Mouse (Mus musculus) midbrain, embryonic 10.5 days (tissue): Measurements from ENCODE around the gene Vstm2b. TPM values are rescaled to one million over a fixed set of nuclear protein-coding genes. Genes with fewer than 3 reads are reported as not detected.

Experiments used
- DNase-seq: peaks from one replicate; pipeline ENCODE4 v3.0.0-alpha.2; 2017; ENCODE audit warnings: low spot score
- H3K27ac ChIP-seq: fragments of 300-500 bp; sonication (generic); replicated peaks from 2 replicates; pipeline ENCODE4 v1.5.1; 2016; ENCODE audit warnings: mild to moderate bottlenecking
- H3K27me3 ChIP-seq: fragments of 300-500 bp; sonication (generic); 2 replicates; pipeline ENCODE4 v1.6.1; 2016; ENCODE audit warnings: low read depth, mild to moderate bottlenecking; ENCODE audit not compliant: poor library complexity, severe bottlenecking
- H3K36me3 ChIP-seq: fragments of 300-500 bp; sonication (generic); 2 replicates; pipeline ENCODE4 v1.6.1; 2016; ENCODE audit warnings: mild to moderate bottlenecking, moderate library complexity
- H3K4me1 ChIP-seq: fragments of 300-500 bp; sonication (generic); 2 replicates; pipeline ENCODE4 v1.6.1; 2016
- H3K4me3 ChIP-seq: fragments of 300-500 bp; sonication (generic); 2 replicates; pipeline ENCODE4 v1.5.1; 2016; ENCODE audit warnings: mild to moderate bottlenecking, moderate library complexity
- H3K9me3 ChIP-seq: fragments of 300-500 bp; sonication (generic); replicated peaks from 2 replicates; pipeline ENCODE4 v1.6.1; 2016; ENCODE audit warnings: mild to moderate bottlenecking
- WGBS: fragments of 180-500 bp; shearing (Covaris S2); methylation state at CpG from one replicate; pipeline ENCODE4 v1.1.7; 2016; 5-methylcytosine and 5-hydroxymethylcytosine counted together
- polyA plus RNA-seq: library from polyadenylated mRNA; unstranded; fragments of >200 nt; fragmentation: Nextera tagmentation; extraction: Ambion mirVana; gene quantifications from 2 replicates; pipeline ENCODE4 v1.2.1, GENCODE M21; 2016

The Vstm2b gene
- polyA plus RNA-seq: 7.3 and 8.9 TPM in 2 replicates

DNA sequence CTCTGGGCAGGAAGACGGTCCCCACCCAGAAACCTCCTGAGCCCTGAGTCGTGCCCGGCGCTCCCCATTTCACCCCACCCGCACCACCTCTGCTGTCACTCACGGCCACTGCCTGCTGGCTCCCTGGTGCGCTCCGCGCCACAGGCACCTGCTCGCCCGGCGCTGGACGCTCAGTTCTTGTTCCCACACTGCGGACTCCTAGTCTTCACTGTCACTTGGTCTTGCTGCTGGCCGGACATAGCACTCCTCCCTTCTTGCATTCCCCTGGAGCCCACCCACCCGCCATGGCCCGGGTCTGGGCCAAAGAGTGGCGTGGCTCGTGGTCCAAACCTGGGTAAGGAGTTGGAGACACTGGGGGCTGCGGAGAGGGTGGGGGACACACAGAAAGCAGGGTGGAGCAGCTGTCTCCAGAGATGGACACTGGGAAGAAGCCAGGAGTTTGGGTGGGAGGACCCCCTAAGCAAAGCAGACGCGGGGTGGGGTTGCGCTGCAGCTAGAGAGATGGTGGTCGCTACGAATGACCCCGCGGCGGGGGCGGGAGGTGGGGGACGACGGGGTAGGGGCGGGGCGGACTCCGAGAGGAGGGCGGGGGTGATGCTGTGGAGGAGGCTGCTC is at the start of gene Vstm2b:
Vstm2b (plus strand) TSS at position 233 of the 615 bp plus-strand sequence.
- DNase-seq: peak; percentile 68
- peaks cover 48% of the 10 kb centered on the region for H3K4me1 ChIP-seq

GRCm38 (mm10) chr7:40856088-40856625 is 42.0 kb upstream of the Vstm2b start:
- no peak for DNase-seq
- H3K27ac ChIP-seq: no peak overlapping the region
- no peaks in the 10 kb centered on the region for H3K9me3 ChIP-seq
- H3K27me3 ChIP-seq: no peaks in the 10 kb centered on the region
- WGBS: 90% methylated on average over 7 of the region's 7 CpGs
- H3K4me3 ChIP-seq: no peak overlapping the region
- H3K4me1 ChIP-seq: no peaks in the 10 kb centered on the region
- H3K36me3 ChIP-seq: no peaks in the 10 kb centered on the region

More for the DNA sequence above, at the start of gene Vstm2b:
- Histone ChIP-seq H3K36me3 (no peaks in the 10 kb centered on the region), H3K4me3 (peak within 1 kb of the TSS; percentile 79), H3K9me3 (no peaks in the 10 kb centered on the region), H3K27me3 (peaks cover 75% of the 10 kb centered on the region), H3K27ac (peak within 1 kb of the TSS; percentile 88)
- under 1% methylated on average over 33 of the region's 35 CpGs for WGBS

GRCm38 (mm10) chr7:40873380-40873990 is 24.6 kb upstream of the Vstm2b start:
- WGBS: 49% methylated on average over 7 of the region's 7 CpGs
- Histone ChIP-seq H3K36me3 (no peaks in the 10 kb centered on the region), H3K4me1 (peaks cover 3% of the 10 kb centered on the region; the same call in 1 of the 2 replicates), H3K4me3 (no peak overlapping the region), H3K27ac (no peak overlapping the region), H3K27me3 (no peaks in the 10 kb centered on the region), H3K9me3 (no peaks in the 10 kb centered on the region)
- DNase-seq: no peak

DNA sequence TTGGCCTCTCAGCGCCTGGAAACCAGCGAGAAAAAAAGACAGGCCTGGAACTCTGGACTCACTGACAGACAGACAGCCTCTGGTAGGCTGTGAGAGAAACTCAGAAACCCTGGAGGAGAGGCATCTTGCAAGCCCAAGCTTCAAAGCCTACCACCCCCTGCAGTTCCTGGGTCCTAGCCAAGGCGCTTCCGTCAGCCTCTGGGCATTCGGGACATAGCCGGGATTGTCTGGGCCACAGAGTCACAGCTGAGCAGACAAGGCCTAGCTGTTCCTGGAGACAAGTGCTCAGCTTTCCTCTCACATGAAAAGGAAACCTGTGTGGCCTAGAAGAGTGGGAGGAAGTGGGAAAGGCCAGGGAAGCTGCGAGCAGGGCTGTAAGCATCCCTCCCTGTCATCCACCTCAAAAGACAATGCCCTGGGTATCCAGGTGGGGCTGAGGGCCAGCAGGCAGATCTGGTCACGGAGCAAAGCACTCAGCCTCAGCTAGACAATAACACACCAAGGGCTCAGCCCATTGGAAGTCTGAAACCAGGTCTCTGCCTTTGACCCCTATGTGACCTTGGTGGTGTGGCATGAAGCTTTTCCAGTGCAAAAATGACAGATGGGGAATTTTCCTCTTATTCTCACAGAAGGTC is 13.2 kb upstream of the Vstm2b start:
- DNase-seq: no peak

GRCm38 (mm10) chr7:40888358-40888757 is 9.8 kb upstream of the Vstm2b start:
- no peak for DNase-seq
- H3K27me3 ChIP-seq: no peaks in the 10 kb centered on the region
- 94% methylated on average over 3 of the region's 3 CpGs for WGBS
- H3K27ac ChIP-seq: no peak overlapping the region
- H3K36me3 ChIP-seq: no peaks in the 10 kb centered on the region
- H3K4me1 ChIP-seq: peaks cover 5% of the 10 kb centered on the region
- H3K4me3 ChIP-seq: no peak overlapping the region
- no peaks in the 10 kb centered on the region for H3K9me3 ChIP-seq

More for the DNA sequence above, 13.2 kb upstream of the Vstm2b start:
- 60% methylated on average over 8 of the region's 8 CpGs for WGBS
- no peak overlapping the region for H3K4me3 ChIP-seq
- H3K27me3 ChIP-seq: no peaks in the 10 kb centered on the region
- H3K36me3 ChIP-seq: no peaks in the 10 kb centered on the region
- H3K4me1 ChIP-seq: peaks cover 5% of the 10 kb centered on the region
- H3K27ac ChIP-seq: no peak overlapping the region
- no peaks in the 10 kb centered on the region for H3K9me3 ChIP-seq

DNA sequence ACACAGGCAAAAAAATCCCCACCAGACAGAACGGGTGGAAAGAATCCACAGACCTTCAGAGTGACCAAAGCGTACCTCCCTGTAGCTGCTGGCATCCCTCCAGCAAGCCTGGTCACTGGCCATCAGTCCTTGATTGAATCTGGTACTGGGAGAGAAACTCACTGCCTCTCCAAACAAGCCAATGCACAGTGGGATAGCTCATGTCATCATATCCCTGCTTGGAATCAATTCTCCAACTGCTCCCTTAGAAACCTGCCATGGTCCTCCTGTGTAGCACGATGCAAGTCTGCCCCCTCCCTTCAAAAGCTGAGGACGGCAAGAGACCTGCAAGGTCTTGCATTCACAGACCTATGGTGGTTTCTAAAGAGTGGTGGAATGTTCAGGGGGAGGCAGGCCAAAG is 1.2 kb upstream of the Vstm2b start:
- no peak for DNase-seq
- H3K27me3 ChIP-seq: peaks cover 62% of the 10 kb centered on the region
- WGBS: 69% methylated on average over 4 of the region's 4 CpGs

GRCm38 (mm10) chr7:40898711-40899375 is 715 bp downstream of the Vstm2b start:
- Histone ChIP-seq H3K27me3 (peaks cover 81% of the 10 kb centered on the region), H3K27ac (peak overlapping the region; percentile 88), H3K4me3 (peak overlapping the region; percentile 79), H3K9me3 (no peaks in the 10 kb centered on the region), H3K4me1 (peaks cover 48% of the 10 kb centered on the region), H3K36me3 (no peaks in the 10 kb centered on the region)
- DNase-seq: peak; percentile 70
- WGBS: under 1% methylated on average over 70 of the region's 70 CpGs

More for the DNA sequence above, 1.2 kb upstream of the Vstm2b start:
- H3K4me3 ChIP-seq: no peak overlapping the region
- peaks cover 40% of the 10 kb centered on the region for H3K4me1 ChIP-seq
- H3K36me3 ChIP-seq: no peaks in the 10 kb centered on the region
- H3K9me3 ChIP-seq: no peaks in the 10 kb centered on the region
- H3K27ac ChIP-seq: no peak overlapping the region

GRCm38 (mm10) chr7:40899376-40900265 is 1.5 kb downstream of the Vstm2b start:
- Histone ChIP-seq H3K4me3 (peak overlapping the region; percentile 79), H3K9me3 (no peaks in the 10 kb centered on the region), H3K36me3 (peaks cover 4% of the 10 kb centered on the region), H3K4me1 (peaks cover 48% of the 10 kb centered on the region), H3K27me3 (peaks cover 84% of the 10 kb centered on the region), H3K27ac (peak overlapping the region; percentile 88)
- no peak for DNase-seq
- under 1% methylated on average over 61 of the region's 61 CpGs for WGBS

DNA sequence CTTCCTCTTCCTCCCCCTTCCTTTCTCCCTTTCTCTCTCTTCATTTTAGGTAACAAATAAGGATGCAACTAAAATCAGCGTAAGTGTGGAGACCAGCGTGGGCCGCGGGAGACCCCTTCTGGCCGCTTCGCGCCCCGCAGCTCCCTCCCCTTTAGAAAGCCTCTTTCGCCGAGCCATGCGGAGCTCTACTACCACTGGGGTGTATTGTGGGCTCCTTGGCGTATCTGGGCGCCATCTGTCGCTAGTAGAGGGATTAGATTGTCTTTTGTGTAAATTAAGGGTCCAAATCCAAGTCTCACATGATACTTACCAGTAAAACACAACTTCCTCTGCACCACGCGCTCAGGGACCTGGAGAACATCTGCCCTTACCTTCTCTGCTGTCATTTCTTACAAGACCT is 3.1 kb downstream of the Vstm2b start:
- peak; percentile 81 for DNase-seq
- Histone ChIP-seq H3K27me3 (peaks cover 74% of the 10 kb centered on the region), H3K36me3 (peaks cover 20% of the 10 kb centered on the region), H3K4me3 (peak overlapping the region; percentile 79), H3K27ac (peak overlapping the region; percentile 23; the same call in 1 of the 2 replicates), H3K9me3 (no peaks in the 10 kb centered on the region), H3K4me1 (peaks cover 48% of the 10 kb centered on the region)
- WGBS: under 1% methylated on average over 16 of the region's 16 CpGs

DNA sequence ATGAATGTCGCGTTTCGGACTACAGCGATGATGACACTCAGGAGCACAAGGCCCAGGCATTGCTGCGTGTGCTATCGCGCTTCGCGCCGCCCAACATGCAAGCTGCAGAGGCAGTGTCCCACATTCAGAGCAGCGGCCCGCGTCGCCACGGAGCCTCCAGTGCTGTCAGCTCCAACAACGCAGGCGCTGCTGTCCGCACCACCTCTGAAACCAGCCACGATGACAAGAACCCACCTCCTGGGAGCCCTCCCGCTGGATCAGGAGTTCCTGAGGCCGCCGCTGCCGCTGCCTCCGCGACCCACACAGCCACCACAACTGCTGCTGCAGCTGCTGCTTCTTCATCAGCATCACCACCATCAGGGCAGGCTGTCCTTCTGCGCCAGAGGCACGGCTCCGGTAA is 4.4 kb downstream of the Vstm2b start:
- H3K27me3 ChIP-seq: peaks cover 61% of the 10 kb centered on the region
- H3K36me3 ChIP-seq: peaks cover 29% of the 10 kb centered on the region
- 14% methylated on average over 28 of the region's 28 CpGs for WGBS
- peak; percentile 40 for DNase-seq
- H3K4me3 ChIP-seq: peak overlapping the region; percentile 45
- H3K27ac ChIP-seq: no peak overlapping the region; the same call in 1 of the 2 replicates
- H3K4me1 ChIP-seq: peaks cover 60% of the 10 kb centered on the region
- no peaks in the 10 kb centered on the region for H3K9me3 ChIP-seq

GRCm38 (mm10) chr7:40906484-40906883 is 8.4 kb downstream of the Vstm2b start:
- 86% methylated on average over 1 of the region's 1 CpGs for WGBS
- Histone ChIP-seq H3K27ac (no peak overlapping the region), H3K4me3 (no peak overlapping the region)

More at GRCm38 (mm10) chr7:40906484-40906883, 8.4 kb downstream of the Vstm2b start:
- peaks cover 66% of the 10 kb centered on the region for H3K36me3 ChIP-seq
- DNase-seq: no peak
- H3K27me3 ChIP-seq: peaks cover 27% of the 10 kb centered on the region
- no peaks in the 10 kb centered on the region for H3K9me3 ChIP-seq
- H3K4me1 ChIP-seq: peaks cover 29% of the 10 kb centered on the region
